ENCODE assay signal across 17 mouse cellular contexts in genomic region chrX:56753317-56754289, GRCm38 (mm10). TPM values are rescaled to one million over a fixed set of nuclear protein-coding genes. Genes with fewer than 3 reads are reported as not detected.
DNase-seq lines count a peak whose midpoint lies in the region; ATAC-seq and TF ChIP-seq lines count a peak whose summit lies in the region.
"Had no signal": no experiment of that assay in that cellular context is flagged by ENCODE, and none has a peak within 500 bp of the region (broad histone marks: within the 10 kb centered on the region; RNA-seq: fewer than 3 reads in every experiment).

No protein-coding gene starts in this region.

- H3K4me2 ChIP-seq in forebrain, embryonic 15.5 days (replicated peaks), result no peak overlapping the region
- H3K4me2 ChIP-seq in forebrain, embryonic 12.5 days, result no peak overlapping the region
- no peak overlapping the region for H3K4me2 ChIP-seq in lung, postnatal 0 days (replicated peaks; ENCODE audit: low read depth, low read length)
- H3K4me2 ChIP-seq: heart, embryonic 13.5 days; hindbrain, embryonic 14.5 days; liver, embryonic 12.5 days had no signal

- no peak overlapping the region for H3K9ac ChIP-seq in forebrain, embryonic 15.5 days (replicated peaks)
- H3K9ac ChIP-seq in forebrain, embryonic 12.5 days, result no peak overlapping the region
- H3K9ac ChIP-seq in lung, postnatal 0 days (replicated peaks; ENCODE audit: low read depth), result no peak overlapping the region
- H3K9ac ChIP-seq: heart, embryonic 13.5 days; hindbrain, embryonic 14.5 days; liver, embryonic 12.5 days had no signal

- no peak overlapping the region for H3K4me3 ChIP-seq in forebrain, embryonic 15.5 days
- H3K4me3 ChIP-seq in forebrain, embryonic 12.5 days (replicated peaks), result no peak overlapping the region
- no peak overlapping the region for H3K4me3 ChIP-seq in lung, postnatal 0 days (ENCODE audit: low read depth, low read length)
- H3K4me3 ChIP-seq in lung, adult 2 months (replicated peaks; ENCODE audit: extremely low read depth, low read depth, low read length), result no peak overlapping the region
- H3K4me3 ChIP-seq in embryonic facial prominence, embryonic 10.5 days, result no peak overlapping the region
- H3K4me3 ChIP-seq: erythroblast, embryonic 14.5 days; heart, embryonic 13.5 days; liver, embryonic 12.5 days had no signal

- TF ChIP-seq POLR2A in lung, adult 2 months (IDR thresholded peaks at IDR 0.05; ENCODE audit: borderline replicate concordance, extremely low read depth, low read depth, low read length), result no peak

- DNase-seq in lung, postnatal 0 days (ENCODE audit: low spot score), result peak; percentile 41
- no peak for DNase-seq in lung, adult 2 months
- DNase-seq in cerebellum, postnatal 14 days, result peak; percentile 35 to 37
- DNase-seq in layer of hippocampus, postnatal 36 days, result peak; percentile 15
- no peak for DNase-seq in embryonic facial prominence, embryonic 10.5 days (ENCODE audit: low spot score)
- DNase-seq: kidney, adult 18-20 months; retina, postnatal 1 day; thymus, postnatal 14 days had no signal

- no peak overlapping the region for H3K27ac ChIP-seq in forebrain, embryonic 15.5 days (replicated peaks)
- H3K27ac ChIP-seq in forebrain, embryonic 12.5 days, result no peak overlapping the region
- no peak overlapping the region for H3K27ac ChIP-seq in lung, postnatal 0 days (ENCODE audit: low read length)
- H3K27ac ChIP-seq in embryonic facial prominence, embryonic 10.5 days (replicated peaks), result no peak overlapping the region
- H3K27ac ChIP-seq: heart, embryonic 13.5 days; hindbrain, embryonic 14.5 days; liver, embryonic 12.5 days; macrophage had no signal

- no peaks in the 10 kb centered on the region for H3K4me1 ChIP-seq in forebrain, embryonic 15.5 days
- no peaks in the 10 kb centered on the region for H3K4me1 ChIP-seq in forebrain, embryonic 12.5 days
- H3K4me1 ChIP-seq in lung, postnatal 0 days (ENCODE audit: insufficient read depth, low read depth, low read length), result no peaks in the 10 kb centered on the region
- peaks cover 3% of the 10 kb centered on the region; the same call in 1 of the 2 replicates for H3K4me1 ChIP-seq in lung, adult 2 months (ENCODE audit: control insufficient read depth, insufficient read depth, low read length)
- H3K4me1 ChIP-seq in embryonic facial prominence, embryonic 10.5 days, result no peaks in the 10 kb centered on the region

- ATAC-seq in forebrain, embryonic 15.5 days (replicated peaks), result peak; percentile 56
- ATAC-seq in forebrain, embryonic 12.5 days (ENCODE audit: low FRiP score), result no peak
- peak; percentile 32 for ATAC-seq in lung, postnatal 0 days
- ATAC-seq in megakaryocyte-erythroid progenitor cell, adult 5-6 weeks (replicated peaks; ENCODE audit: low FRiP score, low TSS enrichment, poor library complexity, severe bottlenecking), result no peak
- ATAC-seq: liver, embryonic 12.5 days; midbrain, embryonic 16.5 days had no signal

- no peak for TF ChIP-seq CTCF in lung, postnatal 0 days (IDR thresholded peaks at IDR 0.05)
- TF ChIP-seq CTCF in lung, adult 2 months (IDR thresholded peaks at IDR 0.05; ENCODE audit: insufficient read depth, low read length), result no peak

- TF ChIP-seq EP300 in lung, postnatal 0 days (IDR thresholded peaks at IDR 0.05), result no peak

- no peaks in the 10 kb centered on the region for H3K27me3 ChIP-seq in forebrain, embryonic 15.5 days
- no peaks in the 10 kb centered on the region for H3K27me3 ChIP-seq in forebrain, embryonic 12.5 days
- H3K27me3 ChIP-seq in lung, postnatal 0 days (replicated peaks; ENCODE audit: insufficient read depth, low read length), result no peaks in the 10 kb centered on the region
- no peaks in the 10 kb centered on the region for H3K27me3 ChIP-seq in embryonic facial prominence, embryonic 10.5 days (replicated peaks; ENCODE audit: low read depth, poor library complexity, severe bottlenecking)
- H3K27me3 ChIP-seq: heart, embryonic 13.5 days; liver, embryonic 12.5 days had no signal

- H3K9me3 ChIP-seq in forebrain, embryonic 15.5 days, result no peaks in the 10 kb centered on the region
- H3K9me3 ChIP-seq in forebrain, embryonic 12.5 days, result no peaks in the 10 kb centered on the region
- H3K9me3 ChIP-seq in lung, postnatal 0 days (ENCODE audit: low read length), result no peaks in the 10 kb centered on the region
- no peaks in the 10 kb centered on the region for H3K9me3 ChIP-seq in embryonic facial prominence, embryonic 10.5 days
- H3K9me3 ChIP-seq: heart, embryonic 13.5 days; liver, embryonic 12.5 days had no signal

- no peaks in the 10 kb centered on the region for H3K36me3 ChIP-seq in forebrain, embryonic 15.5 days
- no peaks in the 10 kb centered on the region for H3K36me3 ChIP-seq in forebrain, embryonic 12.5 days (replicated peaks)
- H3K36me3 ChIP-seq in lung, postnatal 0 days (ENCODE audit: insufficient read depth, low read length), result no peaks in the 10 kb centered on the region
- no peaks in the 10 kb centered on the region for H3K36me3 ChIP-seq in embryonic facial prominence, embryonic 10.5 days (replicated peaks)
- H3K36me3 ChIP-seq: liver, embryonic 12.5 days had no signal

- 47% methylated on average over 8 of the region's 8 CpGs for WGBS in forebrain, embryonic 15.5 days
- WGBS in forebrain, embryonic 12.5 days, result 78% methylated on average over 8 of the region's 8 CpGs
- WGBS in lung, postnatal 0 days, result 59% methylated on average over 8 of the region's 8 CpGs
- WGBS in lung, adult 2 months, result 57% methylated on average over 8 of the region's 8 CpGs
- 86% methylated on average over 8 of the region's 8 CpGs for WGBS in embryonic facial prominence, embryonic 10.5 days

RNA-seq across cellular contexts. Expression of gene Fhl1, which starts 22.0 kb away (rescaled TPM):
- 108 TPM in 2 replicates for polyA plus RNA-seq in forebrain, embryonic 15.5 days (2015; fragmentation: Nextera tagmentation; extraction: Ambion mirVana)
- polyA plus RNA-seq in forebrain, embryonic 12.5 days (2016; fragmentation: Nextera tagmentation; extraction: Ambion mirVana), result 101 and 104 TPM in 2 replicates
- 982 and 1,058 TPM in 2 replicates for polyA plus RNA-seq in lung, postnatal 0 days (2015; fragmentation: Nextera tagmentation; extraction: Ambion mirVana)
- 559 and 762 TPM in 2 replicates for polyA plus RNA-seq in lung, adult 2 months (2012; rRNA removed)
- total RNA-seq in layer of hippocampus, postnatal 36 days (2021), result 10 to 100 TPM; 78.4 to 87.0 TPM
- polyA plus RNA-seq in embryonic facial prominence, embryonic 10.5 days (2016; fragmentation: Nextera tagmentation; extraction: Ambion mirVana), result 42.7 and 57.6 TPM in 2 replicates
- not detected in 2 replicates for total RNA-seq in megakaryocyte-erythroid progenitor cell, adult 5-6 weeks (2014; fragmentation: Nextera tagmentation)
- 0.69 and 0.94 TPM in 2 replicates for total RNA-seq in megakaryocyte-erythroid progenitor cell, adult 5-6 weeks (2017)

Comparison
In these comparisons a context has a peak if more than half of its experiments do, and no peak if none do; other contexts are left out.
1. ATAC-seq: peak in forebrain, embryonic 15.5 days (single experiment) and lung, postnatal 0 days (single experiment); none in forebrain, embryonic 12.5 days (single experiment) and megakaryocyte-erythroid progenitor cell, adult 5-6 weeks (single experiment).
2. DNase-seq: peak in lung, postnatal 0 days (single experiment), cerebellum, postnatal 14 days (2 of 2) and layer of hippocampus, postnatal 36 days (2 of 2); none in lung, adult 2 months (single experiment) and embryonic facial prominence, embryonic 10.5 days (single experiment).